Mouse (Mus musculus): Measurements from ENCODE around the gene Cbl.

DNA sequence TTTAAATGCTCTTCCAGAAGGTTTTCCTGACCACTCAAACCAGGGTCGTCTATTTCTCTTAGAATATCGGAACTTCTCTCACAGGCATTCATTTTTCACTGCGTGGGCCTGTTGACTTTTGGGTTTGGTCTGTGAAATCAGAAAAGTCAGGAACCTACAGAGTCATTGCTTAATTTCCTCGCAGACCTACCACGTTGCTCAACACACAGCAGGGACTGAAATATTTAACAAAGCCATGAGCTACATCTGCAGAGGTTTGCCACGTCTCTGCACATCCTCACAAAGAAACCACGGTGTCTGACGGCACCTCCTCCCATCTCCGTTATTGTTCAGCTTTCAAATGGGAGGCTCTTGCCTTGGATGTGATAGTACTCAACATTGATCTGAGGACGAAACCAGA lies 25.2 kb upstream of the Cbl start:
- no peak for TF ChIP-seq POLR2A (IDR thresholded peaks at IDR 0.05; ENCODE audit: borderline replicate concordance, extremely low read depth, insufficient read depth, insufficient read length, poor library complexity, severe bottlenecking)
- TF ChIP-seq CTCF (IDR thresholded peaks at IDR 0.05; ENCODE audit: borderline replicate concordance, extremely low read depth, insufficient read depth, insufficient read length): no peak
